Mouse (Mus musculus): ENCODE measurements around the gene Spo11.

The Spo11 gene

DNA sequence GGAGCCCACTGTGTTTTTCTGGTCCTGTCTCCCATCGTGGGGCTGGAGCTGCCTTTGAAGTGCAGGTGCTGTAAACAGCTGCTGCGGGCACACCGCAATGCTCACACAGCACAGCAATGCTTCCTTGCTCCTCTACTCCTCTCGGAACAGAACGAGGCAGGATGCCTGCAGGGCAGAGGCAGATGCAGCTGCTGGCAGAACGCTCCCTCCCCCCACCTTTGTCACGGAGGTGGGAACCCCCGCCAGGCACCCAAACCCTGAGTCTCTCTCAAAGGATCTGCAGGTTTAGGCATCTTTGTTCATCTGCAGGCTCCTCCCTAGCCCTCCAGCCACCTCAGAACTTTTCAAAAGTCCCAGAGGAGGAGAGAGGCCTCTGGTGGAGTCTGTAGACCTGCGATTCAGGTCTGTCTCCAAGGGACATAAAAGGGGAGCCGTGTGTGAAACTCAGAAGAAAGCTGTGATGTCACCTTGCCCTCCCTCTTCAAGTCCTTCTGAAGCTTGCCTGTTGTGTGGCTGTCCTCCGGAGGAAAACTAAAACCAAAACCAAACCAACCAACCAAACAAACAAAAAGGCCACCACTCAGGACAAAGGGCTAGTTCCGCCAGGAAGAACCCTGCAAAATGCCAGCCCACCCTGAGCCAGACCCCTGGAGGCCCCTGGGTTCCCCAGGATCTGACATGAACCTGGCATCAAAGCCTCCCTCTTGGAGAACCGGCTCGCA lies at the start of gene Spo11:
Gene Spo11, plus strand, starts transcription at position 292 of the 722 bp plus-strand sequence.
- no peak for DNase-seq

DNA sequence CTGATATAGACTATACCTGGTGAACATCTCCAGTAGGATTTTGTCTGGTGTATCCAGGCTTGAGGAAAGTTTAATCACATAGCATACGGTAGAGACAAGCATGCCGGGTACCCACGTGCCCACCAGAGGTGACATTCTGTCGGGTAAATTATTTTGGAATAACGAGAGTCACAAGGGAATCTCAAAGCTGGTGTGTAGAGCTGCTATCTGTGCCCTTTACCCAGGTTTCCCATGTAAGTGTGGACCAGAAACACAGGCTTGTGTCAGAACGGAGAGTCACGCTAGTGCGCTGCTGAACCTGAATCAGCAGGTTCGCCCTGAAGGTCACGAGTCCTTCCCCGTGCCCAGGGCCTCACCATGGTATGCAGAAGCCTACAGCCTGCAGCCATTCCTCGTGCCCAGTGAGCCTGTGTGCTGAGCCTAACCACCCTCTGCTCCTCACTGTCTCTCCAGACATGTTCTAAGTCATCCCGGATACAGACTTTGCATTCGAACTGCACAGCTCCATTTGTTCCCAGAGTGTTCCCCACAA lies 47.5 kb upstream of the Spo11 start:
- DNase-seq: peak; percentile 79 to 85

DNA sequence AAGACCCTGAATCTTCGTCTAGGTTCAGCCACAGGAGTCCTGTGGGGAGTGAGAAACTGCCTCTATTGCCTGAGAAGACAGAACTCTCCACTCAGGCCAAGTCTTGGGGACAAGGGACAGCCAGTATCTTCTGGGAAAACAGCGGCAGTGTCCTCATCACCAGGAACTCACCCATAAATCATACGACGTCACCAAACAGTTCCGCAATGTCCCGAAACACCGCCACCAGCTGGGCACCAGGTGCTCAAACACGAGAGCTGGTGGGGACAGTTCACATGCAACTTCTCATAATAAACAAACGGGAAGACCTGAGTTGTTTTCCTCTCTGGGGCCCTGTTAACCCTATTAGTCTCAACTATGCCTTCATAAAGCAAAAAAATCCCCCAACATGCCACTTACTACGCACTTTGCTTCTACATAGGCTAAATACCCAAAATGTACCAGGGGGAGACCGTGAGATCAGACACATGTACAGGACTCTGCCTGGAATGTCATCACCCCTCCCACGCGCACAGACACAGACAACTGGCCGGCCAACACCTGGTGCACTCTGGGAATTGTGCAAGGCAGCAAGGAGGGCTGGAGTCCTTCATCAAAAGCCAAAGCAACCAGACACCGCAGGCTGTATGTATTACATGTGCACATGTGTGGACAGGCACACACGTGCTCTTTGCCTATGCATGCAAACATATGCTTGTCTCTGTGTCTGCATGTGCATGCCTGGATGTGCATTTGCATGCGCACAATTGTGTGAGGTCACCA lies 46.2 kb upstream of the Spo11 start:
- no peak for DNase-seq

- DNase-seq: peak in 1 of 2 experiments; percentile 31
Observed at GRCm38 (mm10) chr2:172933631-172934419, 43.7 kb upstream of the Spo11 start.

DNA sequence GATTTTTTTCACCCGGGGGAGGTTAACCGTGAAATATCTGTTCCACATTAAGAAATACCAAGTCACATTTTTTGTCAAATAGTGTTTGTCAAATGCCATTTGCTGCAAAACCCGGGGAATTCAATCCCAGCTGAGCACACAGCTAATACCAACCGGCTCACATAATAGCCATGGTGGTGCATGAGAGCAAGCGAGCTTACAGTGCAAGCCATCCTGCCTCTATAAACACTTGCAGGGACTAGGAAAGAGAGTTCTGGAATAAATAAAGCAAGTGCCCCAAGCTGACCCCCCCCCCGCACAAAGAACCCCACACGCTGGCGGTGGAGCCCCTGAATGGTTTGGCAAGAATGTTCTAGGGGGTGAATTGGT lies 43.1 kb upstream of the Spo11 start:
- no peak for DNase-seq

GRCm38 (mm10) chr2:172934891-172935740 lies 42.4 kb upstream of the Spo11 start:
- DNase-seq: no peak

GRCm38 (mm10) chr2:172935776-172936562 lies 41.5 kb upstream of the Spo11 start:
- no peak for DNase-seq

GRCm38 (mm10) chr2:172936844-172937243 lies 40.7 kb upstream of the Spo11 start:
- no peak for DNase-seq

DNA sequence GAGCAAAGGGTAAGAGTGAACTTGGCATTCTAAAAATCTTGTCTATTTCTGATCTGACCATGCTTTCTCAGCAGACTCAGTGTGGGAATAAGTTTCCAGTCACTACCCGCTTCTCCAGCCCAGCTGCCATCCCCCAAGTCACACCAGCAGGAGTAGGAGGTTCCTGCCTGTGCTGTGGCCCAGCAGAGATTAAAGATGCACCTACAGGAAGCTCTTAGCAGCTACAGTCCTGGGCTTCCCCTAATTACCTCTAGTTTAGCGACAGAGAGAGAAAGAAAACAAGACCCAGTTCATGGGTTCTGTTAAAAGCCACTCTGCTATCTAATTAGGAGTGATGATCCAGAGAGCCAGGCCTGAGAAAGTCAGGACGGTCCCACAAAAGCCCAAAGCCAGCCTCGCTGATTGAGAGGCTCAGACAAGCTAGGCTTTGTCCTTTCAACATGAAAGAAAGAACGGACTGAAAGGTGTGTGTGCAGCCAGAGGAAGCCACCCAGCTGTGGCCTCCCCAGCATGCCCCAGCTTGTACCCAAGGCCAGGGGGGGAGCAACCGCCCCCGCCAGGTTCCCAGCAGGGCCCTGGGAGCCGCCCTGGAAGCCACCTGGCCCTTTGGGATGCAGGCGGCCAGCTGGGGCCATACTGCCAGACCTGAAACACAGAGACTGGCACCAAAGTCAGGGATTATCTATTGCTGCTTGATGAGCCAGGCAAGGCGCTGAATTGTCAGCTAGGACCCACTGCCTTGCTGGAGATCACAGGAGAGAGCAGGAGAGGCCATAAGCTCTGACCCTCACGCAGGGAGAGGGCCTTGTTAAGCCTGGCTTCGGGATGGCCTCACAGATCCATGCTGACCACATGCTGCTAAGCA lies 39.9 kb upstream of the Spo11 start:
- DNase-seq: no peak

DNA sequence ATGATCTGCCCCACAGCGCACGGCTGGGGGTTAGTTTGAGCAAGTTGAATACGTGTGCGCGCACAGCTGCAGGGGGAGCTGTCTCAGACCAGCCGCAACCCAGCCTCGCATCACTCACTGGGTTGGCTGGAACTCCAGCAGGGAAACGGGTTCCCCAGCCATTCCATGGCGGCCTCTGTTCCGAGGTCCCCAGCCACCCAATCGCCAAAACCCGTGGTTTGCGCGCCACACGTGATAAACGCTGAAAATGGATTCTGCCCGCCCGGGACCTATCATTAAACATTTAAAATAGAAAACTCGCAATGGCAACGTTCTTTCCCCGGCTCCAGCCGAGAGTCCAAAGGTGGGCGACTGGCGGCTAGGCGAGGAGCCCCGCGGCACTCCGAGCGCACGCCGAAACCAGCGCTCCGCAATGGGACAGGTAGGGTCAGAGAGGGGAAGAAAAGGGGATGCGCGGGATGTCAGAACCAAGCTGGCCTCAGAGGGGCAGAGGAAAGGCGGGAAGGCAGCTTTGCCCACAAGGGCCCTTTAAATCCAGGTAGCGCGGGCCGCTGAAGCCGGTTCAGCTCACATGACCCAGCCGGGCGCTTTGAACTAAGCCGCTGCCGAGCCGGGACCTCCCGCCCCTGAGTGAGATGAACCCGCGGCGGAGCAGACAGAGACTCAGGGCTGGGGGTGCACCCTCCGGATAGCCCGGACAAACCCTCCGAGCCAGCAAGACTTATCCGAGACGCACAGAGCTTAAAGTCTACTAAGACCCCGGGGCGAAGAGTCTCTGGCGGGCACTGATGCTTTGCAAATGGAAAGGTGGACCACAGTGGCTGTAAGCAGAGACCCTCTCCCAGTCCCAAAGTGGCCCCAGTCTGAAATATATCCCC lies 38.5 kb upstream of the Spo11 start:
- peak; percentile 69 to 80 for DNase-seq

DNA sequence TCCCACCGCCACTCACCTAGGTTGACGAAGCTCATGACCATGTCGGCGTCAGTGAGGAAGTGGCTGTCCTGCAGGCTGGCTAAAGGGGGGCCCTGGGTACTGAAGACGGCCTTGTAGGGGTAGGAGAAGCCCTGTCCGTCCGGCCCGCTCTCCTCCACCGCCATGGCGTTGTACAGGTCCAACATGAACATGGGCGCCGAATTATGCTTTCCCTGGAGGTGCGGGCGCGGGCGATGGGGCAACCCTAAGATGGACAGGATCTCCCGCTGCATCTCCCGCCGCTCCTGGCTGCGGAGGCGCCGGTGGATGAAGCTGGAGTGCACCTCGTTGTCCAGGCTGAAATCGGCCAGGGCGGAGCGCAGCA lies 37.9 kb upstream of the Spo11 start:
- DNase-seq: peak in 1 of 2 experiments; percentile 37

DNA sequence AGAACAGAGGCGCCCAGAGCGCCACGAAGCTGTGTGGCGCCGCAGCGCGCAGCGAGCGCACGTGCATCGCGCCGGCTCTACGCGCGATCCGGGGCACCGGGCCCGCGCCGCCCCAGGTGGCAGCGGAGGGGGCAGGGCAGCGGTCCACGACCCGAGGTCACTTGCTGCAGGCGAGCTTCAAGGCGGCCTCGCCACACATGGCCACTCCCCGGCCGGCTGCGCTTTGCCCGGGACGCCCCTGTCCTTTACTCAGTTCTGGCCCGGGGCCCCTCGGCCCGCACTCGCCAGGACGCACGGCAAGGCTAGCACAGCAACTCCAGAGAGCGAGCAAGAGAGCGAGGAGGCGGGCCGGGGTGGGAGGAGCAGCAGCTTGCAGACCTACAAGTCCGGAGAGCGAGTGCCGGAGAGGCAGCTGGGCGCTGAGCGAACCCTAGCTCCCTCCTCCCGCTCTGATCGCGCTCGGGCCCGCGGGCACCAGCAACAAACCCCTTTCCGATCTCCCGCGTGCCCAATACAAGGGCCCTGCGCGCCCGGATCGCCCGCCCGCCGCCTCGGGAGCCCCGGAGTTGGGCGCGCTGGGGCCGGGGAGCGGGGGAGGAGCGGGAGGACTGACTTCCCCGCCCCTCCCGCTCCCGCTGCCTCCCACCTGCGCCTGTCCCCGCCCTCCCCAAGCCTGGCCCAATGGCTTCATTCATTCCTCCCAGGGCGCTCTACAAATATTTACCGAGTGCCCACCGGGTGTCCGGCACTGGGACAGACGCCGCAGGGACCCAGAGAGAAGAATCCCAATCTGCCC lies 37.3 kb upstream of the Spo11 start, which contains the start of gene Bmp7:
Gene Bmp7, minus strand, starts transcription at position 319 of the 796 bp plus-strand sequence.
- DNase-seq: peak; percentile 83

GRCm38 (mm10) chr2:172940799-172941163 lies 36.7 kb upstream of the Spo11 start:
- DNase-seq: no peak

- DNase-seq: no peak
Observed at GRCm38 (mm10) chr2:172949051-172949450, 28.4 kb upstream of the Spo11 start.

GRCm38 (mm10) chr2:172950119-172950676 lies 27.3 kb upstream of the Spo11 start:
- DNase-seq: no peak

DNA sequence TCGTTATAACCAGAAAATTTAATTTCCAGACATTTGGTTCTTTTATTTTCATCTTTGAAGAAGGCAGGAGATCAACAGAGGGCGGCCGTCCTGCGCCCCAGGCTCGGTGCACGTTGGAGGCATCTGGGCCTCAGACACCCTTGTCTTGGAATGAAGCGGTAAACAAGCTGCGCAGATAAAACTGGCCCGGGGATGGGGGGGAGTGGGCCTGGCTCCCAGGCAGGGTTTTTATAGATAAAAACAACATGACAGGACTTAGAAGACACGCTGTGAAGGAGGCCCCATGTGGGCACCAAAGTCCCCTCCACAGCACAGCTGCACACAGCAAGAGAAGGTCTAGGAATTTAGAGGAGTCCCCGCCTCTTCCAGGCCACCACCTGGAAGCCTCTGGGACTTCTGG lies 26.8 kb upstream of the Spo11 start:
- DNase-seq: no peak

DNA sequence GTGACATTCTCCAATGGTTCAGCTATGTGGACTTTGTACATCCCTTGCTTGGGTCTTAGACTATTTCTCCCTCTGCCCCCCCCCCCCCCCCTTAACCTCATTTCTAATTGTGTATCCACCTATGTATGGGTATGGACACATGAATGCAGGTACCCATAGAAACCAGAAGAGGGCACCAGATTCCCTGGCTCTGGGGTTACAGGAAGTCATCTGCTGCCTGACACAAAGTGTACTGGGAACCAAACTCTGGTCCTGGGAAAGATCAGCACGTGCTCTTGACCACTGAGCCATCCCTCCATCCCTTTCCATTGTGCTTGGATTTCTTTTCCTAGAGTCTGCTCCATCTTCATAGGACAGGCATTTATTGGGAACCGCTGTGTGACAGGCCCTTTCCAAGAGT lies 25.5 kb upstream of the Spo11 start:
- no peak for DNase-seq

GRCm38 (mm10) chr2:172958579-172958978 lies 18.9 kb upstream of the Spo11 start:
- DNase-seq: no peak

All from kidney, adult 8-10 months (tissue).